Mouse (Mus musculus) hindbrain, embryonic 12.5 days (tissue): ENCODE measurements around the gene Slc5a10. TPM values are rescaled to one million over a fixed set of nuclear protein-coding genes. Genes with fewer than 3 reads are reported as not detected.

Experiments used
- ATAC-seq: fragments of 200-750 bp; cut with Nextera tagmentation; 2 replicates; pipeline ENCODE4 v1.8.0; 2017; ENCODE audit warnings: moderate TSS enrichment; ENCODE audit not compliant: low FRiP score
- H3K27ac ChIP-seq: fragments of 300-500 bp; sonication (generic); 2 replicates; pipeline ENCODE4 v1.5.1; 2016; ENCODE audit warnings: mild to moderate bottlenecking
- H3K27me3 ChIP-seq: fragments of 300-500 bp; sonication (generic); 2 replicates; pipeline ENCODE4 v1.6.1; 2016; ENCODE audit warnings: mild to moderate bottlenecking
- H3K36me3 ChIP-seq: fragments of 300-500 bp; sonication (generic); 2 replicates; pipeline ENCODE4 v1.6.1; 2016; ENCODE audit warnings: mild to moderate bottlenecking
- H3K4me1 ChIP-seq: fragments of 300-500 bp; sonication (generic); 2 replicates; pipeline ENCODE4 v1.6.1; 2016
- H3K4me2 ChIP-seq: fragments of 300-500 bp; sonication (generic); replicated peaks from 2 replicates; pipeline ENCODE4 v1.6.1; 2016; ENCODE audit warnings: mild to moderate bottlenecking
- H3K4me3 ChIP-seq: fragments of 300-500 bp; sonication (generic); 2 replicates; pipeline ENCODE4 v1.5.1; 2016; ENCODE audit warnings: mild to moderate bottlenecking
- H3K9ac ChIP-seq: fragments of 300-500 bp; sonication (generic); 2 replicates; pipeline ENCODE4 v1.6.1; 2016; ENCODE audit warnings: mild to moderate bottlenecking, moderate library complexity
- H3K9me3 ChIP-seq: fragments of 300-500 bp; sonication (generic); replicated peaks from 2 replicates; pipeline ENCODE4 v1.6.1; 2016; ENCODE audit warnings: mild to moderate bottlenecking
- WGBS: fragments of 180-500 bp; shearing (Covaris S2); methylation state at CpG from one replicate; pipeline ENCODE4 v1.1.7; 2016; 5-methylcytosine and 5-hydroxymethylcytosine counted together
- polyA plus RNA-seq: library from polyadenylated mRNA; unstranded; fragments of >200 nt; fragmentation: Nextera tagmentation; extraction: Ambion mirVana; gene quantifications from 2 replicates; pipeline ENCODE4 v1.2.1, GENCODE M21; 2016

Gene Slc5a10
- polyA plus RNA-seq, 1 experiment from 2014 or later = not detected

GRCm38 (mm10) chr11:61722077-61722476 is 1.5 kb upstream of the Slc5a10 start:
- Histone ChIP-seq H3K4me3 (no peak overlapping the region), H3K4me1 (no peaks in the 10 kb centered on the region), H3K9me3 (no peaks in the 10 kb centered on the region), H3K36me3 (peaks cover 6% of the 10 kb centered on the region; the same call in 1 of the 2 replicates), H3K4me2 (no peak overlapping the region), H3K27me3 (no peaks in the 10 kb centered on the region), H3K27ac (no peak overlapping the region), H3K9ac (no peak overlapping the region)
- WGBS = 61% methylated on average over 5 of the region's 5 CpGs
- ATAC-seq = no peak

- Histone ChIP-seq H3K27ac (no peak overlapping the region), H3K4me1 (no peaks in the 10 kb centered on the region), H3K27me3 (no peaks in the 10 kb centered on the region), H3K4me3 (no peak overlapping the region), H3K9me3 (no peaks in the 10 kb centered on the region), H3K9ac (no peak overlapping the region), H3K36me3 (no peaks in the 10 kb centered on the region), H3K4me2 (no peak overlapping the region)
- ATAC-seq = no peak
- 63% methylated on average over 8 of the region's 8 CpGs for WGBS
These were observed 800 bp downstream of the Slc5a10 start for GRCm38 (mm10) chr11:61719826-61720225.

GRCm38 (mm10) chr11:61719387-61719786 is 1.2 kb downstream of the Slc5a10 start:
- H3K9ac ChIP-seq = no peak overlapping the region
- no peak overlapping the region for H3K4me2 ChIP-seq

GRCm38 (mm10) chr11:61717990-61718389 is 2.6 kb downstream of the Slc5a10 start:
- Histone ChIP-seq H3K36me3 (no peaks in the 10 kb centered on the region), H3K9me3 (no peaks in the 10 kb centered on the region), H3K27ac (no peak overlapping the region), H3K4me1 (no peaks in the 10 kb centered on the region), H3K4me3 (no peak overlapping the region), H3K9ac (no peak overlapping the region), H3K4me2 (no peak overlapping the region), H3K27me3 (no peaks in the 10 kb centered on the region)
- WGBS = 67% methylated on average over 5 of the region's 5 CpGs
- no peak for ATAC-seq

More at GRCm38 (mm10) chr11:61719387-61719786, 1.2 kb downstream of the Slc5a10 start:
- Histone ChIP-seq H3K27ac (no peak overlapping the region), H3K4me3 (no peak overlapping the region), H3K4me1 (no peaks in the 10 kb centered on the region), H3K27me3 (no peaks in the 10 kb centered on the region), H3K36me3 (no peaks in the 10 kb centered on the region), H3K9me3 (no peaks in the 10 kb centered on the region)
- WGBS = 56% methylated on average over 3 of the region's 3 CpGs
- ATAC-seq = no peak

- ATAC-seq = peak; percentile 22; the same call in 1 of the 2 replicates
- Histone ChIP-seq H3K27me3 (no peaks in the 10 kb centered on the region), H3K4me1 (no peaks in the 10 kb centered on the region), H3K9ac (no peak overlapping the region), H3K27ac (no peak overlapping the region), H3K36me3 (no peaks in the 10 kb centered on the region), H3K4me3 (no peak overlapping the region), H3K9me3 (no peaks in the 10 kb centered on the region), H3K4me2 (no peak overlapping the region)
- 74% methylated on average over 6 of the region's 6 CpGs for WGBS
These were observed 5.5 kb downstream of the Slc5a10 start for GRCm38 (mm10) chr11:61715130-61715529.

- Histone ChIP-seq H3K27me3 (no peaks in the 10 kb centered on the region), H3K9me3 (no peaks in the 10 kb centered on the region), H3K4me1 (no peaks in the 10 kb centered on the region), H3K4me3 (no peak overlapping the region), H3K36me3 (no peaks in the 10 kb centered on the region), H3K27ac (no peak overlapping the region), H3K4me2 (no peak overlapping the region), H3K9ac (no peak overlapping the region)
- peak; percentile 76 for ATAC-seq
- 44% methylated on average over 11 of the region's 11 CpGs for WGBS
These were observed 6.1 kb downstream of the Slc5a10 start for GRCm38 (mm10) chr11:61714346-61715117.

GRCm38 (mm10) chr11:61713157-61713855 is 7.3 kb downstream of the Slc5a10 start:
- no peaks in the 10 kb centered on the region for H3K27me3 ChIP-seq
- no peaks in the 10 kb centered on the region for H3K9me3 ChIP-seq
- no peak overlapping the region for H3K9ac ChIP-seq
- H3K4me2 ChIP-seq = no peak overlapping the region
- H3K4me3 ChIP-seq = no peak overlapping the region
- ATAC-seq = no peak
- no peak overlapping the region for H3K27ac ChIP-seq
- WGBS = 54% methylated on average over 15 of the region's 15 CpGs
- H3K4me1 ChIP-seq = 0 out of 2 replicates have a peak, but pooled peaks cover 4% of the 10 kb centered on the region
- H3K36me3 ChIP-seq = no peaks in the 10 kb centered on the region

- Histone ChIP-seq H3K4me2 (no peak overlapping the region), H3K4me3 (no peak overlapping the region), H3K9ac (no peak overlapping the region), H3K27me3 (no peaks in the 10 kb centered on the region), H3K36me3 (no peaks in the 10 kb centered on the region), H3K27ac (no peak overlapping the region), H3K4me1 (0 out of 2 replicates have a peak, but pooled peaks cover 4% of the 10 kb centered on the region), H3K9me3 (no peaks in the 10 kb centered on the region)
- 65% methylated on average over 3 of the region's 3 CpGs for WGBS
- ATAC-seq = no peak
These were observed 11.7 kb downstream of the Slc5a10 start for GRCm38 (mm10) chr11:61708928-61709327.

GRCm38 (mm10) chr11:61706232-61706631 is 14.4 kb downstream of the Slc5a10 start:
- ATAC-seq = no peak
- no peaks in the 10 kb centered on the region for H3K36me3 ChIP-seq
- peaks cover 5% of the 10 kb centered on the region; the same call in 1 of the 2 replicates for H3K27me3 ChIP-seq
- no peak overlapping the region for H3K4me3 ChIP-seq
- no peak overlapping the region for H3K4me2 ChIP-seq
- 73% methylated on average over 4 of the region's 4 CpGs for WGBS
- no peak overlapping the region for H3K9ac ChIP-seq
- H3K4me1 ChIP-seq = peaks cover 14% of the 10 kb centered on the region
- no peak overlapping the region for H3K27ac ChIP-seq
- no peaks in the 10 kb centered on the region for H3K9me3 ChIP-seq

- 83% methylated on average over 2 of the region's 2 CpGs for WGBS
These were observed 15.0 kb downstream of the Slc5a10 start for GRCm38 (mm10) chr11:61705581-61705980.

GRCm38 (mm10) chr11:61702494-61702893 is 18.1 kb downstream of the Slc5a10 start:
- 96% methylated on average over 5 of the region's 5 CpGs for WGBS
- no peak overlapping the region for H3K4me2 ChIP-seq
- no peak overlapping the region for H3K4me3 ChIP-seq
- no peak for ATAC-seq
- peaks cover 18% of the 10 kb centered on the region for H3K4me1 ChIP-seq
- H3K36me3 ChIP-seq = no peaks in the 10 kb centered on the region
- no peak overlapping the region for H3K27ac ChIP-seq
- H3K9ac ChIP-seq = no peak overlapping the region
- no peaks in the 10 kb centered on the region for H3K9me3 ChIP-seq
- peaks cover 6% of the 10 kb centered on the region; the same call in 1 of the 2 replicates for H3K27me3 ChIP-seq

More at GRCm38 (mm10) chr11:61705581-61705980, 15.0 kb downstream of the Slc5a10 start:
- Histone ChIP-seq H3K4me3 (no peak overlapping the region), H3K9me3 (no peaks in the 10 kb centered on the region), H3K9ac (no peak overlapping the region), H3K4me1 (peaks cover 14% of the 10 kb centered on the region), H3K36me3 (no peaks in the 10 kb centered on the region), H3K4me2 (no peak overlapping the region), H3K27ac (no peak overlapping the region), H3K27me3 (peaks cover 6% of the 10 kb centered on the region; the same call in 1 of the 2 replicates)
- no peak for ATAC-seq

- H3K27ac ChIP-seq = no peak overlapping the region
- no peak overlapping the region for H3K4me3 ChIP-seq
- peaks cover 18% of the 10 kb centered on the region for H3K4me1 ChIP-seq
- H3K36me3 ChIP-seq = no peaks in the 10 kb centered on the region
- 35% methylated on average over 5 of the region's 5 CpGs for WGBS
- H3K4me2 ChIP-seq = no peak overlapping the region
- no peaks in the 10 kb centered on the region for H3K9me3 ChIP-seq
- H3K27me3 ChIP-seq = peaks cover 6% of the 10 kb centered on the region; the same call in 1 of the 2 replicates
- ATAC-seq = no peak
- H3K9ac ChIP-seq = no peak overlapping the region; the same call in 1 of the 2 replicates
These were observed 18.9 kb downstream of the Slc5a10 start for GRCm38 (mm10) chr11:61701696-61702095.
